Mouse (Mus musculus): ENCODE data around the gene Zfp607a. TPM values are rescaled to one million over a fixed set of nuclear protein-coding genes. Genes with fewer than 3 reads are reported as not detected.
"Not testable (repeated sequence)": the region's sequence is repeated elsewhere in the genome, so short reads cannot be mapped to it uniquely, and the experiment has no call there.

The Zfp607a gene
- polyA plus RNA-seq (2012; rRNA removed), result 0.61 and 0.98 TPM in 2 replicates

GRCm38 (mm10) chr7:27857227-27857626, at the start of gene Zfp607a:
Zfp607a (plus strand) TSS chr7:27857527.
- no peak for DNase-seq (ENCODE audit: extremely low spot score in 1 of 2, low spot score in 1 of 2)

- no peak for DNase-seq (ENCODE audit: extremely low spot score in 1 of 2, low spot score in 1 of 2)
Measured at GRCm38 (mm10) chr7:27818526-27819110, 38.7 kb upstream of the Zfp607a start.

- no peak for DNase-seq (ENCODE audit: extremely low spot score in 1 of 2, low spot score in 1 of 2)
Measured at GRCm38 (mm10) chr7:27822611-27823010, 34.7 kb upstream of the Zfp607a start.

GRCm38 (mm10) chr7:27834131-27834530, 23.2 kb upstream of the Zfp607a start:
- DNase-seq (ENCODE audit: extremely low spot score in 1 of 2, low spot score in 1 of 2), result no peak

GRCm38 (mm10) chr7:27837896-27838295, 19.4 kb upstream of the Zfp607a start:
- DNase-seq (ENCODE audit: extremely low spot score in 1 of 2, low spot score in 1 of 2), result no peak

GRCm38 (mm10) chr7:27838323-27839249, 18.7 kb upstream of the Zfp607a start, which contains the start of gene Zfp59:
Zfp59 (plus strand) TSS chr7:27838607.
- peak; percentile 86 to 91 for DNase-seq (ENCODE audit: extremely low spot score in 1 of 2, low spot score in 1 of 2)

GRCm38 (mm10) chr7:27839596-27839995, 17.7 kb upstream of the Zfp607a start:
- DNase-seq (ENCODE audit: extremely low spot score in 1 of 2, low spot score in 1 of 2), result no peak

GRCm38 (mm10) chr7:27840104-27840503, 17.2 kb upstream of the Zfp607a start:
- DNase-seq (ENCODE audit: extremely low spot score in 1 of 2, low spot score in 1 of 2), result no peak

- DNase-seq (ENCODE audit: extremely low spot score in 1 of 2, low spot score in 1 of 2), result no peak
Measured at GRCm38 (mm10) chr7:27859301-27860251, 2.2 kb downstream of the Zfp607a start.

- peak; percentile 13 to 45 for DNase-seq (ENCODE audit: extremely low spot score in 1 of 2, low spot score in 1 of 2)
Measured at GRCm38 (mm10) chr7:27860396-27861235, 3.3 kb downstream of the Zfp607a start.

GRCm38 (mm10) chr7:27862578-27862977, 5.3 kb downstream of the Zfp607a start:
- DNase-seq (ENCODE audit: extremely low spot score in 1 of 2, low spot score in 1 of 2), result not testable (repeated sequence)

GRCm38 (mm10) chr7:27881721-27882120, 24.4 kb downstream of the Zfp607a start:
- DNase-seq (ENCODE audit: extremely low spot score in 1 of 2, low spot score in 1 of 2), result no peak

- no peak for DNase-seq (ENCODE audit: extremely low spot score in 1 of 2, low spot score in 1 of 2)
Measured at GRCm38 (mm10) chr7:27900601-27901000, 43.3 kb downstream of the Zfp607a start.

- no peak for DNase-seq (ENCODE audit: extremely low spot score in 1 of 2, low spot score in 1 of 2)
Measured at GRCm38 (mm10) chr7:27905061-27905848, 47.9 kb downstream of the Zfp607a start.

- not testable (repeated sequence) for DNase-seq (ENCODE audit: extremely low spot score in 1 of 2, low spot score in 1 of 2)
Measured at GRCm38 (mm10) chr7:27910952-27911351, 53.6 kb downstream of the Zfp607a start.

GRCm38 (mm10) chr7:27927041-27927440, 69.7 kb downstream of the Zfp607a start:
- not testable (repeated sequence) for DNase-seq (ENCODE audit: extremely low spot score in 1 of 2, low spot score in 1 of 2)

GRCm38 (mm10) chr7:27928818-27929695, 71.7 kb downstream of the Zfp607a start, which contains the start of gene Zfp974:
Zfp974 (minus strand) TSS chr7:27929460.
- DNase-seq (ENCODE audit: extremely low spot score in 1 of 2, low spot score in 1 of 2), result peak; percentile 3 to 70

Measured in frontal cortex, adult 2 months (tissue).